Comparison of ENCODE assay signal across 8 mouse cellular contexts in the genomic region with DNA sequence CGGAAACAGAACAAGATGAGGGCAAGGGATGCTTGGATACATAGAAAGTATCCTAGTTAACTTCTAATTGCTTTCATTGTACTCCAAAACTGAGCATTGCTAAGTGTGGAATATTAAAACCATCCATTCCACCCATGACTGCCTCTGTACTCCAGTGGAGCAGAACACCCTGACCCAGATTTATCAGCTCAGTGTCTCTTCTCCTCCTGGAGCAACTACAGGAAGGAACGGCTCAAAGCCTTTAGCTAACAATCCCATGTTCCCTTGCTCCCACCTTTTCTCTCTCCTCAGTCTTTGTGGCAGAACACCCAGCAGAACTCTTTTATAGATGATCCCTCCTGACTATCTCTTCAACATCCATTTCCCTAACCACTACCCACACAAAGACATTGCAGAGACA.
"Had no signal": no experiment of that assay in that cellular context is flagged by ENCODE, and none has a peak within 500 bp of the region (broad histone marks: within the 10 kb centered on the region; RNA-seq: fewer than 3 reads in every experiment).

No protein-coding gene starts in this region.

- DNase-seq: liver, postnatal 0 days; lung, adult 2 months; lung, postnatal 14 days; lung, postnatal 36 days; right cerebral cortex, postnatal 14 days; thymus, adult 2 months; thymus, postnatal 25 days; thymus, postnatal 4 days had no signal
